In genomic region chr11:43682415-43683217, GRCm38 (mm10) we compare ENCODE assay signal across 8 mouse cellular contexts. TPM values are rescaled to one million over a fixed set of nuclear protein-coding genes. Genes with fewer than 3 reads are reported as not detected.
A peak's percentile ranks its signal among the peaks of the same experiment; 100 is the strongest.
DNase-seq lines count a peak whose midpoint lies in the region; ATAC-seq lines count a peak whose summit lies in the region.

No protein-coding gene starts in this region.

- H3K9me3 ChIP-seq in intestine, embryonic 15.5 days, result no peaks in the 10 kb centered on the region
- H3K9me3 ChIP-seq in midbrain, embryonic 10.5 days (replicated peaks), result no peaks in the 10 kb centered on the region

- intact Hi-C loops in left cerebral cortex, postnatal 4 days (cut with DNase I), result no loop called here

- H3K4me2 ChIP-seq in intestine, embryonic 15.5 days (replicated peaks), result peak overlapping the region; percentile 70

- peak; percentile 53 for DNase-seq in layer of hippocampus, adult 11-12 months (ENCODE audit: low spot score)
- DNase-seq in layer of hippocampus, adult 9-10 months (ENCODE audit: low spot score), result no peak
- peak; percentile 56 for DNase-seq in embryo, embryonic 10.5 days (ENCODE audit: low spot score)
- DNase-seq in gastrocnemius, postnatal 25 days, result peak; percentile 35
- DNase-seq in left cerebral cortex, postnatal 4 days, result peak; percentile 60
- DNase-seq in midbrain, embryonic 10.5 days (ENCODE audit: low spot score), result peak; percentile 62
- peak; percentile 70 for DNase-seq in spleen, adult 12 weeks (ENCODE audit: low spot score)

- H3K9ac ChIP-seq in intestine, embryonic 15.5 days, result peak overlapping the region; percentile 88

- under 1% methylated on average over 71 of the region's 72 CpGs for WGBS in intestine, embryonic 15.5 days
- 2% methylated on average over 72 of the region's 72 CpGs for WGBS in midbrain, embryonic 10.5 days

- H3K27ac ChIP-seq in intestine, embryonic 15.5 days, result peak overlapping the region; percentile 91
- peak overlapping the region; percentile 99 for H3K27ac ChIP-seq in midbrain, embryonic 10.5 days (replicated peaks)

- H3K36me3 ChIP-seq in intestine, embryonic 15.5 days, result no peaks in the 10 kb centered on the region
- H3K36me3 ChIP-seq in midbrain, embryonic 10.5 days, result peaks cover 40% of the 10 kb centered on the region

- ATAC-seq in intestine, embryonic 15.5 days, result peak; percentile 44

- H3K4me3 ChIP-seq in intestine, embryonic 15.5 days (replicated peaks), result peak overlapping the region; percentile 92
- peak overlapping the region; percentile 94 for H3K4me3 ChIP-seq in midbrain, embryonic 10.5 days

- peaks cover 6% of the 10 kb centered on the region; the same call in 1 of the 2 replicates for H3K4me1 ChIP-seq in intestine, embryonic 15.5 days (replicated peaks)
- H3K4me1 ChIP-seq in midbrain, embryonic 10.5 days, result peaks cover 29% of the 10 kb centered on the region

- H3K27me3 ChIP-seq in intestine, embryonic 15.5 days (replicated peaks), result no peaks in the 10 kb centered on the region
- no peaks in the 10 kb centered on the region for H3K27me3 ChIP-seq in midbrain, embryonic 10.5 days (ENCODE audit: low read depth, poor library complexity, severe bottlenecking)

RNA-seq across cellular contexts. Expression of gene Pwwp2a, which starts 0.8 kb away (rescaled TPM):
- total RNA-seq in gastrocnemius, postnatal 25 days (2021), result 10 to 100 TPM; 10.9 to 11.0 TPM
- polyA plus RNA-seq in intestine, embryonic 15.5 days (2015; fragmentation: Nextera tagmentation; extraction: Ambion mirVana), result 20.2 and 22.0 TPM in 2 replicates
- total RNA-seq in left cerebral cortex, postnatal 4 days (2021), result 10 to 100 TPM; 61.1 to 70.5 TPM
- 28.9 and 31.0 TPM in 2 replicates for polyA plus RNA-seq in midbrain, embryonic 10.5 days (2016; fragmentation: Nextera tagmentation; extraction: Ambion mirVana)

Comparison
In these comparisons a context has a peak if more than half of its experiments do, and no peak if none do; other contexts are left out.
1. RNA of gene Pwwp2a, which starts 0.8 kb away (total RNA-seq): 61.1 to 70.5 TPM in left cerebral cortex, postnatal 4 days; 10.9 to 11.0 TPM in gastrocnemius, postnatal 25 days; every median in the first group is over 4 times any median in the second.